In genomic region chr3:130387156-130387555, GRCm38 (mm10) we compare ENCODE assay signal across 23 mouse cellular contexts.
"Had no signal": no experiment of that assay in that cellular context is flagged by ENCODE, and none has a peak within 500 bp of the region (broad histone marks: within the 10 kb centered on the region; RNA-seq: fewer than 3 reads in every experiment).

No protein-coding gene starts in this region.

- H3K36me3 ChIP-seq: heart, embryonic 12.5 days; hindbrain, embryonic 10.5 days; hindbrain, embryonic 12.5 days; intestine, embryonic 15.5 days; limb, embryonic 10.5 days; limb, embryonic 12.5 days had no signal

- ATAC-seq: forebrain, postnatal 0 days; hindbrain, embryonic 16.5 days; inflammation-experienced regulatory T-cells, adult 6 months; intestine, embryonic 15.5 days; intestine, postnatal 0 days had no signal

- H3K4me3 ChIP-seq: heart, adult 2 months; heart, embryonic 12.5 days; hindbrain, embryonic 10.5 days; hindbrain, embryonic 12.5 days; intestine, embryonic 15.5 days; layer of hippocampus, adult 2 months; left cerebral cortex, adult 2 months; limb, embryonic 10.5 days; limb, embryonic 12.5 days had no signal

- DNase-seq: forebrain, postnatal 0 days; gastrocnemius, postnatal 14 days; gastrocnemius, postnatal 36 days; heart, adult 2 months; heart, postnatal 10 days; heart, postnatal 4 days; kidney, adult 18-20 months; kidney, adult 8-10 months; kidney, postnatal 10 days; kidney, postnatal 25 days; kidney, postnatal 4 days had no signal

- H3K9ac ChIP-seq: forebrain, postnatal 0 days; heart, embryonic 12.5 days; hindbrain, embryonic 12.5 days; hindbrain, embryonic 14.5 days; intestine, embryonic 15.5 days; limb, embryonic 12.5 days had no signal

- H3K4me1 ChIP-seq: hindbrain, embryonic 10.5 days; hindbrain, embryonic 12.5 days; intestine, embryonic 15.5 days; limb, embryonic 10.5 days had no signal

- H3K4me2 ChIP-seq: heart, embryonic 12.5 days; hindbrain, embryonic 12.5 days; hindbrain, embryonic 14.5 days; intestine, embryonic 15.5 days; limb, embryonic 12.5 days had no signal

- H3K27ac ChIP-seq: heart, adult 2 months; hindbrain, embryonic 10.5 days; hindbrain, embryonic 12.5 days; hindbrain, embryonic 14.5 days; intestine, embryonic 15.5 days; layer of hippocampus, adult 2 months; left cerebral cortex, adult 2 months; limb, embryonic 10.5 days; limb, embryonic 12.5 days had no signal

- H3K9me3 ChIP-seq: heart, embryonic 12.5 days; hindbrain, embryonic 10.5 days; hindbrain, embryonic 12.5 days; intestine, embryonic 15.5 days; limb, embryonic 10.5 days; limb, embryonic 12.5 days had no signal

- H3K27me3 ChIP-seq: hindbrain, embryonic 12.5 days; intestine, embryonic 15.5 days; limb, embryonic 12.5 days had no signal
